Mouse (Mus musculus): Measurements from ENCODE around the gene 1700020A23Rik. TPM values are rescaled to one million over a fixed set of nuclear protein-coding genes. Genes with fewer than 3 reads are reported as not detected.

Gene 1700020A23Rik
- polyA plus RNA-seq, 1 experiment from 2014 or later = not detected

GRCm38 (mm10) chr2:130439840-130440480 lies 34.9 kb downstream of the 1700020A23Rik start:
- peaks cover 42% of the 10 kb centered on the region for H3K36me3 ChIP-seq (replicated peaks)
- H3K4me3 ChIP-seq = no peak overlapping the region
- H3K4me1 ChIP-seq = no peaks in the 10 kb centered on the region
- 91% methylated on average over 4 of the region's 4 CpGs for WGBS
- H3K9ac ChIP-seq = no peak overlapping the region
- H3K4me2 ChIP-seq = no peak overlapping the region
- H3K27me3 ChIP-seq (replicated peaks) = no peaks in the 10 kb centered on the region
- ATAC-seq (replicated peaks) = no peak
- no peak overlapping the region for H3K27ac ChIP-seq
- no peaks in the 10 kb centered on the region for H3K9me3 ChIP-seq

DNA sequence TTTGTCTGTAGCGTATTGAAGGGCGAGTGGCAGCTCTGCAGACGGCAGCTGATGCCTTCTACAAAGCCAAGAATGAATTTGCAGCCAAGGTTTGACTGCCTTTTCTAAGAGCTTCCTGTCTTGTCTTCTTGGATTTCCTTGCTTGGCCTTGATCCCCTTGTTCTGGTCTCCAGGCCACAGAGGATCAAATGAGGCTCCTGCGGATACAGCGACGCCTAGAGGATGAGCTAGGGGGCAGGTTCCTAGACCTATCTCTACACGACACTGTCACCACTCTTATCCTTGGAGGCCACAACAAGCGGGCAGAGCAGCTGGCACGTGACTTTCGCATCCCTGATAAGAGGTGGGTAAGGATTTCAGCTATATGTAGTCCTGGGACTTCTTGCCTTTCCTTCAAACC lies 37.1 kb downstream of the 1700020A23Rik start:
- H3K4me3 ChIP-seq = no peak overlapping the region
- WGBS = 79% methylated on average over 10 of the region's 10 CpGs
- H3K27me3 ChIP-seq (replicated peaks) = no peaks in the 10 kb centered on the region
- H3K9ac ChIP-seq = no peak overlapping the region
- H3K27ac ChIP-seq = no peak overlapping the region
- H3K36me3 ChIP-seq (replicated peaks) = peaks cover 42% of the 10 kb centered on the region
- H3K4me2 ChIP-seq = no peak overlapping the region
- H3K9me3 ChIP-seq = no peaks in the 10 kb centered on the region
- H3K4me1 ChIP-seq = no peaks in the 10 kb centered on the region
- ATAC-seq (replicated peaks) = no peak

GRCm38 (mm10) chr2:130448449-130448848 lies 43.4 kb downstream of the 1700020A23Rik start:
- H3K27me3 ChIP-seq (replicated peaks) = 0 out of 2 replicates have a peak, but pooled peaks cover 7% of the 10 kb centered on the region
- no peak for ATAC-seq (replicated peaks)
- H3K36me3 ChIP-seq (replicated peaks) = peaks cover 10% of the 10 kb centered on the region
- H3K9ac ChIP-seq = no peak overlapping the region
- no peak overlapping the region for H3K27ac ChIP-seq
- no peaks in the 10 kb centered on the region for H3K9me3 ChIP-seq
- H3K4me1 ChIP-seq = peaks cover 31% of the 10 kb centered on the region
- H3K4me3 ChIP-seq = no peak overlapping the region
- H3K4me2 ChIP-seq = no peak overlapping the region

GRCm38 (mm10) chr2:130449021-130449793 lies 44.1 kb downstream of the 1700020A23Rik start:
- Histone ChIP-seq H3K36me3 (replicated peaks) (peaks cover 3% of the 10 kb centered on the region; the same call in 1 of the 2 replicates), H3K4me1 (peaks cover 34% of the 10 kb centered on the region), H3K27ac (no peak overlapping the region), H3K9ac (peak overlapping the region; percentile 67; the same call in 1 of the 2 replicates), H3K4me3 (peak overlapping the region; percentile 70), H3K27me3 (replicated peaks) (0 out of 2 replicates have a peak, but pooled peaks cover 7% of the 10 kb centered on the region), H3K9me3 (no peaks in the 10 kb centered on the region), H3K4me2 (peak overlapping the region; percentile 80)
- 9% methylated on average over 17 of the region's 17 CpGs for WGBS
- ATAC-seq (replicated peaks) = no peak; the same call in 1 of the 2 replicates

DNA sequence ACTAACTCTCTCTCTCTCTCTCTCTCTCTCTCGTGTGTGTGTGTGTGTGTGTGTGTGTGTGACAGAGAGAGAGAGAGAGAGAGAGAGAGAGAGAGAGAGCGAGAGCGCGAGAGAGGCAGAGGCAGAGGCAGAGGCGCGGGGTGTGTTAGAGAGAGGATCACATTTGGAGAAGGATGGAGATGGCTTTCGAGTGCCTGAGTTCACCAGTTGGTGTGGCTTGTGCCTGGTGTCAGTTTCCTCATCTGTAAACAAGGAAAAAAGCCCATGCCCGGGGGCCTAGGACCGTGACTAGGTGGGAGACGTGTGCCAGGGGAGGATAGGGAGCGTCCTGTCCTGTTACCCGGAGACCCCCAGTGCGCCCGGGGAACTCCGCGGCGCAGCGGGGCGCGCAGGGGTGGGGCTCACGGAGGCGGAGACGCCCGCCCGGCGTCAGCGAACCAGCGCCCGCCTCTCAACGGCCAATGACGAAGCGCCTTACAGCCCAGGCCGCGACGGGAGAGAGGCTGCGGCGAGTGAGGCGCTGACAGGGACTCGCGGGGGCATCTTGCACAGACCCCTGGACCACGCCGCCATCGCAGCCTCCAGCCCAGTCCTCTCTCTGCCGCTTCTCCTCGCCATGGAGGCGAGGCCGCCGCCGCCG lies 44.9 kb downstream of the 1700020A23Rik start, which contains the start of gene Ptpra:
Ptpra (plus strand) TSS at position 485 of the 640 bp plus-strand sequence.
- Histone ChIP-seq H3K9me3 (no peaks in the 10 kb centered on the region), H3K4me2 (peak within 1 kb of the TSS; percentile 80), H3K9ac (peak within 1 kb of the TSS; percentile 67), H3K4me1 (peaks cover 40% of the 10 kb centered on the region), H3K27ac (peak within 1 kb of the TSS; percentile 82), H3K4me3 (peak within 1 kb of the TSS; percentile 70), H3K27me3 (replicated peaks) (0 out of 2 replicates have a peak, but pooled peaks cover 7% of the 10 kb centered on the region), H3K36me3 (replicated peaks) (no peaks in the 10 kb centered on the region)
- under 1% methylated on average over 50 of the region's 50 CpGs for WGBS
- peak; percentile 96 for ATAC-seq (replicated peaks)

GRCm38 (mm10) chr2:130450434-130450796 lies 45.4 kb downstream of the 1700020A23Rik start:
- peaks cover 43% of the 10 kb centered on the region for H3K4me1 ChIP-seq

DNA sequence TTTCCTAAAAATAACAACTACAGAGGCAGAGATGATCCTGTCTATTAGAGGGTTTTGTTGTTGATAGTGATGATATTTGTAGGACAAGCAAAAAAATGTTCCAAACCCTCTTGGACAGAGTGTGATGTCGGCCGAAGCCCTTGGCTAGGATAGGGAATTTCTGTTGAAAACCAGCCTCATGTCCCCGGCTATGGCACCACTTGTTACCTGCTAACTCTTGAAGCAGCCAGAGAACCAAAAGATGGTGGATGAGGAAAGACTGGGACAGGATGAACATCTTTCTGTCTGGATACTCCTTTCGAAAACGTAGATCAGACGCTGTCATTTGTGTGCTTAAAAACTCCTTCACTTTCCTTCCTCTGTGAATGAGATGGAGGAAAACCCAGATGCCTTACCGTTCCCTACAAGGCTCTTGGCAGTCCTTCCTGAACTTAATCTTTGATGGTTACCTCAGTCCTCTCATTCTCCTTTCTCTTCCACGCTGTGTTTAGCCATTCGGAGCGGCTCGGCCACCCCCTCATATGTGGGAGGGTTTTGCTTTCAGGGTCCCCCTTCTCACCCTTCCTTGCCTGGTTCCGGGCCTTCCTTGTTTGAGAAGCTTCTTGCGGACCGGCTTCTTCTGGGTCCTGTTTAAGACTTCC lies 46.1 kb downstream of the 1700020A23Rik start:
- Histone ChIP-seq H3K27me3 (replicated peaks) (0 out of 2 replicates have a peak, but pooled peaks cover 7% of the 10 kb centered on the region), H3K9ac (peak overlapping the region; percentile 67), H3K4me3 (peak overlapping the region; percentile 70), H3K9me3 (no peaks in the 10 kb centered on the region), H3K27ac (no peak overlapping the region), H3K4me1 (peaks cover 43% of the 10 kb centered on the region), H3K4me2 (peak overlapping the region; percentile 80), H3K36me3 (replicated peaks) (no peaks in the 10 kb centered on the region)
- ATAC-seq (replicated peaks) = no peak
- WGBS = 60% methylated on average over 14 of the region's 14 CpGs

More at GRCm38 (mm10) chr2:130450434-130450796, 45.4 kb downstream of the 1700020A23Rik start:
- no peaks in the 10 kb centered on the region for H3K36me3 ChIP-seq (replicated peaks)
- peak overlapping the region; percentile 82 for H3K27ac ChIP-seq
- H3K27me3 ChIP-seq (replicated peaks) = 0 out of 2 replicates have a peak, but pooled peaks cover 7% of the 10 kb centered on the region
- peak overlapping the region; percentile 67 for H3K9ac ChIP-seq
- H3K4me3 ChIP-seq = peak overlapping the region; percentile 70
- H3K9me3 ChIP-seq = no peaks in the 10 kb centered on the region
- peak overlapping the region; percentile 80 for H3K4me2 ChIP-seq
- ATAC-seq (replicated peaks) = peak; percentile 87
- under 1% methylated on average over 31 of the region's 47 CpGs for WGBS

- Histone ChIP-seq H3K27ac (no peak overlapping the region), H3K9ac (peak overlapping the region; percentile 67; the same call in 1 of the 2 replicates), H3K27me3 (replicated peaks) (0 out of 2 replicates have a peak, but pooled peaks cover 7% of the 10 kb centered on the region), H3K4me2 (peak overlapping the region; percentile 80), H3K4me3 (peak overlapping the region; percentile 70), H3K9me3 (no peaks in the 10 kb centered on the region), H3K4me1 (peaks cover 43% of the 10 kb centered on the region), H3K36me3 (replicated peaks) (no peaks in the 10 kb centered on the region)
- ATAC-seq (replicated peaks) = no peak
- WGBS = 66% methylated on average over 3 of the region's 3 CpGs
These were observed 46.6 kb downstream of the 1700020A23Rik start for GRCm38 (mm10) chr2:130451727-130452090.

- ATAC-seq (replicated peaks) = no peak
- 52% methylated on average over 2 of the region's 2 CpGs for WGBS
- Histone ChIP-seq H3K9me3 (no peaks in the 10 kb centered on the region), H3K4me1 (peaks cover 43% of the 10 kb centered on the region), H3K27ac (no peak overlapping the region), H3K4me3 (no peak overlapping the region), H3K27me3 (replicated peaks) (0 out of 2 replicates have a peak, but pooled peaks cover 7% of the 10 kb centered on the region), H3K4me2 (no peak overlapping the region), H3K9ac (no peak overlapping the region), H3K36me3 (replicated peaks) (no peaks in the 10 kb centered on the region)
These were observed 47.2 kb downstream of the 1700020A23Rik start for GRCm38 (mm10) chr2:130452266-130452665.

DNA sequence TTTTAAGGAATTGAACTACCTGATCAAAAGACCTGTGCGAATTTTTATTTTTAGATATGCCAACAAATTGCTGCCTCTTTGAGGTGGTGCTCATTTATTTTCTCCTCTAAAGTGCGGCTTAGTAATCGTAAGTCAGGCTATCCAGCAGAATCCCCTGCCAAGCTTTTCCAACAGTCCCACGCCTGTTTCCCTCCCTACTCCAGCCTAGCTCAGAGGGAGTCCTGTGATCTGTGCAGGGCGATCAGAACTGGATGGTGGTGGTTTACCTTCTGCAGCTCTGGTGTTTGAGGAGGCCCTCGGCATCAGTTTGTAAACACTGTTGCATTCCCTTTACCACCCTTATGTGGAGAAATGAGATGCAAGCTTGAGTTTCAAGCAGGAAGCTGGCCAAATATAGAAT lies 48.4 kb downstream of the 1700020A23Rik start:
- H3K27me3 ChIP-seq (replicated peaks) = 0 out of 2 replicates have a peak, but pooled peaks cover 2% of the 10 kb centered on the region
- WGBS = 64% methylated on average over 6 of the region's 6 CpGs
- no peak for ATAC-seq (replicated peaks)
- H3K9me3 ChIP-seq = no peaks in the 10 kb centered on the region
- H3K4me1 ChIP-seq = peaks cover 43% of the 10 kb centered on the region
- H3K4me2 ChIP-seq = no peak overlapping the region
- no peak overlapping the region for H3K4me3 ChIP-seq
- H3K27ac ChIP-seq = no peak overlapping the region
- H3K36me3 ChIP-seq (replicated peaks) = no peaks in the 10 kb centered on the region
- H3K9ac ChIP-seq = no peak overlapping the region

GRCm38 (mm10) chr2:130454748-130455370 lies 49.8 kb downstream of the 1700020A23Rik start:
- Histone ChIP-seq H3K9ac (no peak overlapping the region), H3K4me2 (no peak overlapping the region), H3K27ac (no peak overlapping the region), H3K36me3 (replicated peaks) (no peaks in the 10 kb centered on the region), H3K27me3 (replicated peaks) (no peaks in the 10 kb centered on the region), H3K4me1 (peaks cover 35% of the 10 kb centered on the region), H3K4me3 (no peak overlapping the region), H3K9me3 (no peaks in the 10 kb centered on the region)
- WGBS = 75% methylated on average over 6 of the region's 6 CpGs
- no peak for ATAC-seq (replicated peaks)

All from midbrain, embryonic 15.5 days (tissue).